Mouse (Mus musculus): ENCODE data around the gene Sos1.

The Sos1 gene

GRCm38 (mm10) chr17:80492811-80493210 is 12.6 kb upstream of the Sos1 start:
- DNase-seq: no peak

- DNase-seq: no peak
Measured at GRCm38 (mm10) chr17:80492274-80492673, 12.0 kb upstream of the Sos1 start.

GRCm38 (mm10) chr17:80490166-80490565 is 9.9 kb upstream of the Sos1 start:
- no peak for DNase-seq

- no peak for DNase-seq
Measured at GRCm38 (mm10) chr17:80488918-80489317, 8.7 kb upstream of the Sos1 start.

DNA sequence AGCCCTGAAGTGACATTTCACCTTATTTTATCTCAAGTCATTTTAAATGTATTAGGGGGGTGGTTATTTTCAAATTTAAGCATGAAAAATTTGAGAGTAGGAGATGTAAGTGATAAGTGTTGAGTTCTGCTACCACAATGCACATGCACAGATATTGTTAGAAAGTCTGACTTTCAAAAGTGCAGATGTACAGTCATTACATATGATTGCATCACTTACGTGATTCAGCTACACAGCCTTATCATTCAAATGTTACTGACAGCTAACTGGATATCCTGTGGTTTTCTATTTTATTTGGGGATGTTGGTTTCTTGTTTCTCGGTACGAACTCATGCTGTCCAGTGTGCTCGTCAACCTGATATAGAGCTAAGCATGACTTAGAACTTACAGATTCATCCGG is 4.9 kb upstream of the Sos1 start:
- DNase-seq: no peak

DNA sequence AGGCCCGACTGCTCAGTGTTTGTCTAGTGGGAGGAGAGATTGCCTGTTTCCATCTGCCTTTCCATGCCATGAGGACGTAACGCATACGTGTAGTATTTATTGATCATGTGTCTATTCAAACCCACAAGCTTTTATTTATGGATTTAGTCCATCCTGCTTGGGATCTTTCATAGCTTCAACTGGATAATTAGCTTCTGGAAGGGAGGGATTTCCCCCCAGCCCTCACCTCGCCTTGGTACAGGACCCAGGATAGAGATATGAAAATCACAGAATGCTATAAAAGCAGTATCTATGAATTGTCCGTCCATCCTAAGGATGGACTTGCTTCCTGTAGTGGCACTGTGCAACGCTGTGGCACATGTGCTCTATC is 587 bp upstream of the Sos1 start:
- DNase-seq: no peak

- peak; percentile 66 for DNase-seq
Measured at GRCm38 (mm10) chr17:80479295-80480030, 790 bp downstream of the Sos1 start.

GRCm38 (mm10) chr17:80477679-80478078 is 2.6 kb downstream of the Sos1 start:
- no peak for DNase-seq

DNA sequence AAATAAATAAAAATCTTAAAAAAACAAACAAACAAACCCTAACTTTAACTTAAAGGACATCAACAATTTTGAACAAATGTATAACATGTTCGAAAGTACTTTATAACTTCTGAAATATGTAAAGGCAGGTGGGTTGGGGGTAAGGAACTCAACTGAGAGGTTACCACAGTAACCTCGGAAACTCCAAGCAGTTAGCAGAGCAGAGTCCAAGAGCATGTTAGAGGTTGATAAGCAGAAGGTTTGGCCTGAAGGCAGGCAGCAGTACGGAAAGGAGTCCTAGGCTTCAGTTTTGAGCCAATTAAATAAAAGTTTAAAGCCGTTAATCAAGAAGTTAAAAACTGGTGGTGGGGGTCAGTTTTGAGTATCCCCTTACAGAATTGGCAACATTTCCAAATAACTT is 3.8 kb downstream of the Sos1 start:
- DNase-seq: no peak

DNA sequence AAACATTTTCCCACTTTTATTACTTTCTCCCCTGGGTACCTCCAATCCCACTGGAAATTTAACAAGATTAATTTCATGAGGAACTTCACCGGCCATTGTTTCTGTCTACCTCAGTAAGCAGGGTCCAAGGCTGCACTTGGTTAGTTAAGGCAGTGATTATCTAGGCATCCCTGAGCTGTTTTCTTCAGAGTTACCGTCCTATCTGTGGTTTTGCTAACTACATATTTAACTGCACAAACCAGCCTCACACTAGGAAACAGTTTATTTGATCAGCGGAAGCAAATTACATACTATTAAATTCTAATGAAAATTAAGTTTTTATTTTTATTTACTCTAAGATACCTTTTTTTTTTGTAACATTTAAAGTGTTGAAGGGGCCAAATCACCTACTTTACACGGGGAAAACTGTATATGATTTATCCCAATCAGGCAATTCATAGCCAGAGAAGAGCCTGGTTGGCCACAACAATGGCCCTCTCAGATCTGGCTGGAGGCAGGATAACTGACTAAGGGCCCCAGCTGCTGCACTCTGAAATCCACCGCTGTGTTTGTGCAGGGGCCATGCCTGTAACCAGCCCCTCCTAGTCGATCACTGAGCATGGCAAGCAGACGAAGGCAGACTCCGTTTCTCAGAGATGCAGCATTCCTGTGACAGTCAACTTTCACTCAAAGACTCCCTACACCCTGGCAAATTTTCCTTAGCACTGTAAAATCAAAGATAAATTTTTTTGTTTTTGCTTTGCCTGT is 9.0 kb downstream of the Sos1 start:
- DNase-seq: no peak

DNA sequence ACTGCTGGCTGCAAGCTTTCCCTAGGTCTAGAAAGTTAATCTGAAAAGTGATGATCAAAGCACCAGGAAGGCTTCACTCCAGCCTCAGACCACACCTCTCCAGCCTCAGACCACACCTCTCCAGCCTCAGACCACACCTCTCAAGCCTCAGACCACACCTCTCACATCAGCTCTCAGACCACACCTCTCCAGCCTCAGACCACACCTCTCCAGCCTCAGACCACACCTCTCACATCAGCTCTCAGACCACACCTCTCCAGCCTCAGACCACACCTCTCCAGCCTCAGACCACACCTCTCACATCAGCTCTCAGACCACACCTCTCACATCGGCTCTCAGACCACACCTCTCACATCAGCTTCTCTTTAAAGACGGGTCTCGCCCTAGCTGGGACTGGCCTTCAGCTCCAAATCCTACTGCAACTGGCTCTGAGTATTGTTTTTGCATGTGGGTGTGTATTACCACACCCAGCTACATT is 11.8 kb downstream of the Sos1 start:
- DNase-seq: peak; percentile 22

- no peak for DNase-seq
Measured at GRCm38 (mm10) chr17:80460258-80460657, 20.0 kb downstream of the Sos1 start.

DNA sequence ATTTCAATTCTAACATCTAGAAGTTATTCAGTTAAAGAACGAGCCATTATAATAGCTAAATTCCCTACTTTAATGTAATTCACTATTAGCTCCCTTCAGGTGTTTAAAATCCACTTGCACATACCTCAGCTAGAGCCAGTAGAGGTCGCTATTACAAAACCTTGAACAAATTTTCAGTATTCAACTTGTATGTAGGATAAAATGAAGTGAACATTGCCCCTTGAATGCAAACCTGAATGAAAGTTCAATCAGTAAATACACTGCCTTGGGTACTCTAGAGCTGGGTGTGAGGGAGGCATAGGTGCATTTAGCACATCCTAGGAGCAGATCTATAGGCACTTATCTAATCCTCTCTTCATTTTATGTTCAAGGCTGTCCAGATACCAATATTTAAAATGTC is 24.6 kb downstream of the Sos1 start:
- DNase-seq: peak; percentile 12

DNA sequence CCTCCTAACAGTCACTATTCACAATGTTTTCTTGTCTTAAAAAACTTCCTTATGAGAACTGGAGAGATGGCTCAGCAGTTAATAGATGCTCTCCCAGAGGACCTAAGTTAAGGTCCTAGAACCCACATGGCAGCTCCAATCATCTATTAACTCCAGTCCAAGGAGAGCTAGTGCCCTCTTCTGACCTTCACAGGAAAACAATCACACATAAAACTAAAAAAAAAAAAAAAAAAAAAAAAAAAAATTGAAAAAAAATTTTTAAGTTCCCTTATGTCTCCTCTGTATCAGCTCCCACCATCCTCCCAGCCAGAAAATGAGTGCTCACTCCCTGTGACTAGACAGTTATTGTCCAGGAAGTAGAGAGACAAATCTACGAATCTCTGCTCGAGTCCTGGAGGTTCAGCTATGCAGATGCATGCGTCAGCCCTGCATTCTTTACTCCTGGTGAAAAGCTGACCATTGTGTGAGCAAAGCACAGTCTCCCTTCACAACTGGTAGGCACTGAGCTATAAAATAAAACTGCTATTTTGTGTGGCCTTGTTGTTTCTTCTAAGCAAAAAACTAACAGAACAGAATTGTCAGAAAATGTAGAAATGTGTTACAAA is 29.7 kb downstream of the Sos1 start:
- DNase-seq: no peak

- DNase-seq: no peak
Measured at GRCm38 (mm10) chr17:80446470-80446869, 33.8 kb downstream of the Sos1 start.

DNA sequence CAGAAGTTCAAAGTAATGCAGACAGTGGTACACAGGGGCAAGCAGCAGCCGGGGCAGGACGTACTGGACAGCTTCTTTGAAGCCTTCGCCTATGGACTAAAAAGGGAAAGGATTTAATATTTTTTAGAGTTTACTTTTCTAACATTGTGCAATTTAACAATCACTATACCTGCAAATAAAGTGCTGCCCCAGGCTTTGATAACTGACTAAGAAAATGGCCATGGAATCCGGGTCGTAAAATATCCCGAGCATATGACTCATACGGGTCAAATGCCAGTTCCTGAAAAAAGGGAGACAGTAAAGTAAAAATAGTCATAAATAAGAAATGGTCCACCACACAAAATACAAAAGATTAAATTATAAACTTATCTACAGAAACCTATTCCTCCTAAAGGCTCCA is 34.8 kb downstream of the Sos1 start:
- DNase-seq: no peak

DNA sequence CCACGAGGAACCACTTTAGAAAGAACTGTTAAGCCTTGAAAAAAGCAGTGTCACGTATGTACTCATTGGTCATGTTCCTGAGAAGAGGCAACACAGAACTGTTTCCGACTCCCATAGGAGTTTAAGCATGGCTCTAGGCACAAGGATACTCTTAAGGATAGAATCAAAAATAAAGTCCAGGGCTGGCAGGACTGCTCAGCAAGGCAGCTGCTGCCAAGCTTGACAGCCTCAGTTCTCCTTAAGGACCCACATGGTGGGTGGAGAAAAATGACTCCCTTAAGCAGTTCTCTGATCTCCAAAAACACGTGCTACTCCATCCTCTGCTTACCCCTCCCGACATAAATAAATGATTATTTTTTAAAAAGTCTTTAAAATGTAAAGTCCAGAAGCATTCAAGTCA is 44.6 kb downstream of the Sos1 start:
- no peak for DNase-seq

GRCm38 (mm10) chr17:80434430-80434829 is 45.8 kb downstream of the Sos1 start:
- DNase-seq: no peak

DNA sequence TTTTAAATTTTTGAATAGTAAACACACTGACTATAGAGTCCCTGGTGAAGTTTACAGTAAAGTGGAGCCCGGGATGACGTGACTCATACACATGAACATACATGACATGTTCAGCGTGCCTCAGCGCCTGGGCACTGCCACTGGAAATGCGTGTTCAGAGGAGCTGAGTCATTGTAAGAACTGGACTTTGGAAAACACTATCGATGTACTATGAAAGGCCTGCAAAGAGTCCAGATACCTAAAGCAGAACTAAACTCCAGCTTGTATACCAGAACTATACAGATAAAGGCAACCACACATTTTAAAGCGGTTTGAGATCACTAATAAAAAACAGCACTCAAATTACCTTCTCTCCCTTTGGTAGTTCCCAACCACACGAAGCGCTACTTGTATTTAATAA is 48.3 kb downstream of the Sos1 start:
- no peak for DNase-seq

GRCm38 (mm10) chr17:80427966-80428365 is 52.3 kb downstream of the Sos1 start:
- no peak for DNase-seq

GRCm38 (mm10) chr17:80426901-80427300 is 53.4 kb downstream of the Sos1 start:
- DNase-seq: no peak

- DNase-seq: no peak
Measured at GRCm38 (mm10) chr17:80426171-80426570, 54.1 kb downstream of the Sos1 start.

GRCm38 (mm10) chr17:80420998-80421397 is 59.3 kb downstream of the Sos1 start:
- DNase-seq: no peak

DNA sequence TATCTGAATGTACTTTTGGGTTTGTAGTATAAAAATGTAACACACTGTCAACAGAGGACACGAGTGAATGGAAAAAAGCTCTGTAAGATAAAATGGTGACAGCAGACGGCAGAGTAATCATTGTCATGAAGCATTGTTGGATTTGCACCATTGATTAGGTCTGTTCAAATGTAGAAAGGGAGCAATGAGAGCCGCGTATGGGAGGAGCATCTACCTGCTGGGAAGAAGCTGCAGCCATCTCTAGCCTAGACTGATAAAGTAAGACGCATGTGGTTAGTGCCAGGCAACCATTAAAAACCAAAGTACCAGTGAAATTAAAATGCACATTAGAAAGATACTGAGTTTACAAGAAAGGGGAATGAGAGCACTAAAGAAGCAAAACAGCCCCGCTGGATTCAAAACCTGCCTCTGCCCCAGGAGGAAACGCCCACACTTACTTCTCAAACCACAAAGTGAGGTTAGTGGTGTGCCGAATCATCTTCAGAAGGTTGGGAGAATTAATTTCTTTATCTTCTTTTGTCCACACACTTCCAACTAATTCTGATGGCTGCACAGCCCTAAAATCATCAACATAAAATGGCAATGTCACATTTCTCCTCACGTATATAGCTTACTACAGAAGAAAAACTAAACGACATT is 61.6 kb downstream of the Sos1 start:
- DNase-seq: peak; percentile 7
